Mouse (Mus musculus): ENCODE data around the gene Ccdc92b. TPM values are rescaled to one million over a fixed set of nuclear protein-coding genes. Genes with fewer than 3 reads are reported as not detected.

Gene Ccdc92b
- polyA plus RNA-seq, 1 experiment = 7.5 TPM

DNA sequence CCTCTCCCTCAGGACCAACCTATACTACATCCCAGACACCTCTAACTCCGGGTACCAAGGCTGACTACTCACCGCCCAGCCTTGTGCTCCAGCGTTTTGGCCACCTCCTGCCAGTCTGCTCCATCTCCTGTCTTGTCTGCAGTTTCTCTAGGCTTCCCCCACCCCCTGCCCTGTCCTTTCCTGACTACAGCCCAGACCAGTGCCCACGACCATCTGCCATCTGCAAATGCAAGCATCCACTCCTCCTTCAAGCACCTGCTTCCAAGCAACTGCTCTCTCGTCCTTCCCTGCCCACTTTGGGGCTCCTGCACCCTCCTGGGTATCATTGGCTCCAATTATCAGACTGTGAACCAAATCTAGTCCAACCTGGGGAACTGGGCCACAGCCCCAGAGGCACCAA, 33.0 kb upstream of the Ccdc92b start:
- TF ChIP-seq CTCF (IDR thresholded peaks at IDR 0.05; ENCODE audit: borderline replicate concordance, extremely low read depth, insufficient read depth, insufficient read length) (no peak), POLR2A (IDR thresholded peaks at IDR 0.05; ENCODE audit: borderline replicate concordance, extremely low read depth, insufficient read depth, insufficient read length, poor library complexity, severe bottlenecking) (no peak)
- no peak for DNase-seq (ENCODE audit: low read depth)

DNA sequence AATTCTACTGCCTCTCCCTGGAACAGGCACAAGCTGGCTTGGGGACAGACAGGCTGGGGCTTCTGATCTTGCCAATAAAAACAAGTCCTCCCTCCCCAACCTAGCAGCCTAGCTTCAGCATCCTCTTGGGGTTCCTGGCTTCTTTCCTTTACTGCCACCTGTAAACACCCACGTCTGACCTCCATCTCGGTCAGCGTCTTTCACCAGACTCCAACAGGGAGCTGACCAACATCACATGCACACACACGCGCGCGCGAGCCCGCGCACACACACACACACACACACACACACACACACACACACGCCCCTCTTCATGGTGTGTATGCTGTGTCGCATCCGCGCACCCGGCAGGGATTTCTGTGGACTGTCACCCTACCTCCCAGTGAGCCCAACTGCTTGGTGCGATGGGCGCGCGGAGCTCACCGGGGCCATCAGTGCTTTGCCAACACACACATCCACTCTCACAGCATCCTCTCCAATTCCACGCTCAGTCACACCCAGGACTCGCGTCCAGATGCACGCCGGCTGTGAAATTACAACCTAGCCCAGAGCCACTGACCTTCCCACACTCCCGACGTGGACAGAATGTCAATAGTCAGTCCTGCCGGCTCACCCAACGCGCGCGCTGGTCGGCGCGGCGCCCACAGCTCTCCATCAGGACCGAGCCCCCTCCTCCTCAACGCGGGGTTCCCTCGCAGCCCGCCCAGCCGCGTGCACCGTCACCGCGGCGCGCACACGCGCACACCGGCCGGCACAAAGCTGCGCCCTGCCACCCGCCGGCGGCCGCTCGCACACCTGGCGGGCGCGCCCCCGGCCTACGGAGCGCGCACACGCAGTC, 29.8 kb upstream of the Ccdc92b start:
- TF ChIP-seq CTCF (IDR thresholded peaks at IDR 0.05; ENCODE audit: borderline replicate concordance, extremely low read depth, insufficient read depth, insufficient read length) (no peak), POLR2A (IDR thresholded peaks at IDR 0.05; ENCODE audit: borderline replicate concordance, extremely low read depth, insufficient read depth, insufficient read length, poor library complexity, severe bottlenecking) (peak; percentile 66)
- DNase-seq (ENCODE audit: low read depth) = peak; percentile 89

DNA sequence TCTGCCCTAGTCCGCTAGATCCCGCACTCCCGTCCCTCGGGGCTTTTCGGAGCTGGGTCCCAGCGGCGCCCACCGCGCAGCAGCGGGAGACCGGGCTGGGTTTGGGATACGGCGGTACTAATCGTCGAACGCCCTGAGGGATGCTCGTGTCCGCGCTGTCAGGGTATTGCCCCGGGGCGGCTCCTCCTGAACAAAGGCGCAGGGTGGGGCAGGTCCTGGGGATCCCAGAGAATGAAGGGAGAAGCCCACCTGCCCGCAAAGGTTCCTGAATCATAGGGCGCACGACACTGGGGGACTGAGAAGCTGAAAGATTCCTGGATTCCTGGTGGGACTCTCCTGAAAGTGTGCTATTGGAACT, 29.2 kb upstream of the Ccdc92b start:
- TF ChIP-seq POLR2A (IDR thresholded peaks at IDR 0.05; ENCODE audit: borderline replicate concordance, extremely low read depth, insufficient read depth, insufficient read length, poor library complexity, severe bottlenecking) = no peak
- TF ChIP-seq CTCF (IDR thresholded peaks at IDR 0.05; ENCODE audit: borderline replicate concordance, extremely low read depth, insufficient read depth, insufficient read length) = no peak

DNA sequence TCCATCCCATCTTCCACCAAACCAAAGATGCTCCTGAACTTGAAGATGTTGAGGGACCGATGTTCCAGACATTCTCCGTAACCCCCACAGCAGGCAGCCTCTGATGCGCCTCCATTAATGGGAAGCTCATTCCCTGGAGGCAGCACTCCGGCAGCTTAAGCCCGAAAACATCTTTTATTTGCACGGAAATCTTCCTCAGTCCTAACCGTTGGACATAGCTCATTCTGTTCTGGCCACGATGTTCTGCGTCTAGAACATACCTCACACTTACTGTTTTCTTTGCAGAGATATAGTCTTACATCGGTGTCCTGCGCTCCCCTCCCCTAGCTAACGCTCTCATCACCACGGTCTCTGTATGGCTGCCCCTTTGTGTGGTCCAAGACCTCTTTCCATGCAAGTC, 28.7 kb upstream of the Ccdc92b start:
- peak; percentile 35 for DNase-seq (ENCODE audit: low read depth)
- no peak for TF ChIP-seq POLR2A (IDR thresholded peaks at IDR 0.05; ENCODE audit: borderline replicate concordance, extremely low read depth, insufficient read depth, insufficient read length, poor library complexity, severe bottlenecking)
- TF ChIP-seq CTCF (IDR thresholded peaks at IDR 0.05; ENCODE audit: borderline replicate concordance, extremely low read depth, insufficient read depth, insufficient read length) = no peak

More for the DNA sequence above, 29.2 kb upstream of the Ccdc92b start:
- no peak for DNase-seq (ENCODE audit: low read depth)

DNA sequence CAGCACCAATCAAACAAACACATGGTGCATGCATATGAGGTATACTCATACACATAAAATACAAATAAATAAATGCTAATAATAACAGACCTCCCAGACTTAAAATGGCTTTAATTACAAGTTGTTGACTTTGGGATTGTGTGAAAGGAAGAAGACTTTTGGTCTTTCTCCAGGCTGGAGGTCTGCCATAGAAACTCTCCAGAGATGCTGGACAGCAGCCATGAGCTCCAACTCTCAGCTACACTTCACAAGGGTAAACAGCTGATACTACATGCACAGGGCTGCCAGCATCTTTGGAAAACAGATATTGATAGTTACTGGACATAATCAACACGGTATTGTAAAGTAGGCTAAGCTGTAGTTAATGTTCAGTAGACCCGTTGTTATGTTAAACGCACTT, 27.2 kb upstream of the Ccdc92b start:
- TF ChIP-seq CTCF (IDR thresholded peaks at IDR 0.05; ENCODE audit: borderline replicate concordance, extremely low read depth, insufficient read depth, insufficient read length) = no peak
- TF ChIP-seq POLR2A (IDR thresholded peaks at IDR 0.05; ENCODE audit: borderline replicate concordance, extremely low read depth, insufficient read depth, insufficient read length, poor library complexity, severe bottlenecking) = no peak
- DNase-seq (ENCODE audit: low read depth) = no peak

DNA sequence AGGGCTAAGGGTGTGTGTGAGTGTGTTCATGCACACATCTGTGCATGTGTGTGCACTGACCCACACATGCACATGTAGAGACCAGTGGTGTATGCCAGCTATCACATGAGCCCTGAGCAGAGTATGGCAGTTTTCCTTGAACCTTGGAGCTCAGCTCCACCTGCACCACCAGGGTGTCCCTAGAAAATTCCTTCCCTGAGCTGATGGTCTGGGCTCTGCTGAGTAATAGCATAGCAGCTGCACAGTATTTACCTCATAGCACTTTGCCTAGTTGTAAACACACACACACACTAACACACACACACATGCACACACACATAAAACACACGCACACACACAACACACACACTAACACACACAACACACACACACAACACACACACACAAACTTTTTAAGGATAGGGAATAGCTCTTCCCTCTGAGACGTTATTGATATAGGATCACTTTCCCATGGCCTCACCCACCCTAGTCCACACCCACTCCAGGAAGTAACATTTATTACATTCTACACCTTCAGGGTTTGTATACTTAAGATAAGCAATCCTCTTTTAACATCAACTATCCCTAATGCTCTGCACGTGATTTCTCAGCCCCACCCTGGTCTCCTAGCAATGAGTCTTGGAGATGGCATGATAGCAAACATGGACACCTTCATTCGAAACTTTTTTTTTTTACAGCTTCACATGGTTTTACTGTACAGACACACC, 22.0 kb upstream of the Ccdc92b start:
- DNase-seq (ENCODE audit: low read depth) = no peak
- no peak for TF ChIP-seq POLR2A (IDR thresholded peaks at IDR 0.05; ENCODE audit: borderline replicate concordance, extremely low read depth, insufficient read depth, insufficient read length, poor library complexity, severe bottlenecking)
- TF ChIP-seq CTCF (IDR thresholded peaks at IDR 0.05; ENCODE audit: borderline replicate concordance, extremely low read depth, insufficient read depth, insufficient read length) = no peak

DNA sequence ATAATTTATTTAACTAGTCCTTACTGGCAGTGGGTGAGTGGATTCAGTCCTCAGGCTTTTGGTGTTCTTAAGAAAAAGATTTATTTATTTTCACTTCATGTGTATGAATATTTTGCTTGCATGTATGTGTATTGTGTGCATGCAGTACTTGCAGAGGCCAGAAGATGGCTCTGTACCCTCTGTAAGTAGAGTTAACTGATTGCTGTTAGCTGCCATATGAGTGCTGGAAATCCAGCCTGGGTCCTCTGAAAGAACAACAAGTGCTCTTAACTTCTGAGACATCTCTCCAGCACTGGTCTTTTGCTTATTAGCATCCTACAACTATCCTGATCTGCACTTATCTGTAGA, 21.4 kb upstream of the Ccdc92b start:
- DNase-seq (ENCODE audit: low read depth) = no peak
- no peak for TF ChIP-seq CTCF (IDR thresholded peaks at IDR 0.05; ENCODE audit: borderline replicate concordance, extremely low read depth, insufficient read depth, insufficient read length)
- TF ChIP-seq POLR2A (IDR thresholded peaks at IDR 0.05; ENCODE audit: borderline replicate concordance, extremely low read depth, insufficient read depth, insufficient read length, poor library complexity, severe bottlenecking) = no peak

DNA sequence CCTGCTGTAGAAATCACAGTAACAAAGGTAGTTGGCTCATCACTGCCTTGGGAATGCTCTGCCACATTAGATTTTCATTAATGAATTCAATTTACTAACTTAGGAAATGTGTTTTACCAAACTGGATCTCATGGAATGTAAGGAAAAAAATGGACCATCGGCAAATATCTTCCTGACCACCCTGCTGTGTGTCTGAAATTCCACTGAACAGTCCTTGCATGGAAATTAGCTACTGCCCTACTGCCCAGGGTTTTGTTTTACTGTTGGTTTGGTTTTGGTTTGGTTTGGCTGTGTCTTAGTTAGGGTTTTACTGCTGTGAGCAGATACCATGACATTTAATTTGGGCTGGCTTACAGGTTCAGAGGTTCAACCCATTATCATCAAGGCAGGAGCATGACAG, 17.1 kb upstream of the Ccdc92b start:
- TF ChIP-seq CTCF (IDR thresholded peaks at IDR 0.05; ENCODE audit: borderline replicate concordance, extremely low read depth, insufficient read depth, insufficient read length) (no peak), POLR2A (IDR thresholded peaks at IDR 0.05; ENCODE audit: borderline replicate concordance, extremely low read depth, insufficient read depth, insufficient read length, poor library complexity, severe bottlenecking) (no peak)
- DNase-seq (ENCODE audit: low read depth) = no peak

DNA sequence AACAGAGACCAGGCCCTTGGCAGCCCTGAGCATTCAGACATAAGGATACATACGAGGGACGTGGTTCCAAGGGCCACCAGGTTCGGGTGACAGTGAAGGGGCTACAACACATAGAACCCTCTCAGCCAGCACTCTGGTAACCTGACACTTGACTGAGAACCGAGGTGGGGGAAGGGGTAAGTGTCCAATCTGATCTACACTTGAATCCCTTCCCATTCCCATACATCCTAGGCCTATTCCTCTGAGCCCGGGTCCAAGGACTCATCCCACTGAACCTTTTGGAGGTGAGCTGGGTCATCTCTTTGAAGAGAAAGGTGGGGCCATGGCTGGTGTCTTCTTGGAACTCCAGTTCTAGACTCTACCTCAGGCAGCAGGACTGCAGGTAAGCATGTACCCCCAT, 9.3 kb upstream of the Ccdc92b start:
- DNase-seq (ENCODE audit: low read depth) = no peak
- TF ChIP-seq CTCF (IDR thresholded peaks at IDR 0.05; ENCODE audit: borderline replicate concordance, extremely low read depth, insufficient read depth, insufficient read length) (no peak), POLR2A (IDR thresholded peaks at IDR 0.05; ENCODE audit: borderline replicate concordance, extremely low read depth, insufficient read depth, insufficient read length, poor library complexity, severe bottlenecking) (no peak)

DNA sequence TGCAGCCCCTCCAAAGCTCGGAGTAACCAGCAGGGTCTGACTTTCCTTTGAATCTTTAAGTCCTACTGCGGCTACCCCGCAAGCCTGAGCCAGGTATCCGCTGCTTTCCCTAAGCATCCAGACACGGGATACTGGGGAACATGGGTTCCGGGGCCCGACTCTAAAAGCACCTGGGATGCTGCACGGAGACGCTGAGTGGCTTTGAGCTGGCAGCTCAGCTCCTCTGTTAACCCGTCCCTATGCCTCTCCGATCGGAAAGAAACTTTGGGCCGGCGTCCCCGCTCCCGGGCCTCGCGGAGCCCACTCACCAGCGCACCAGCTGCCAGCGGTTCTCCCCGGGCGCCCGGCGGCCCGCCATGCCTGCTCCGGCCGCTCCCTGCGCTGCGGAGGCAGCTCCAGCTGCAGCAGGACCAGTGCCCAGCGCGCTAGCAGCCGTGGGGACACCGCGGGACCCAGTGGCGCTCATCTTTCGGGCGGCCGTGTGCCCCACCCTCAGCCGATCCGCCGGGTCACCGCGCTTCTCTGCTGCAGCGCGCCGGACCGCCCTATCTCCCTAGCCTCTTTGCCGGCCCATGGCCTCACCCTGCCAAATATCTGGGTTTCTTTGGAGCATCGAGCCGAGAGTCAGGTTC, 8.7 kb upstream of the Ccdc92b start, which contains the start of gene Rap1gap2:
Gene Rap1gap2 (minus strand): TSS at position 371 of the 632 bp plus-strand sequence.
- no peak for TF ChIP-seq CTCF (IDR thresholded peaks at IDR 0.05; ENCODE audit: borderline replicate concordance, extremely low read depth, insufficient read depth, insufficient read length)
- TF ChIP-seq POLR2A (IDR thresholded peaks at IDR 0.05; ENCODE audit: borderline replicate concordance, extremely low read depth, insufficient read depth, insufficient read length, poor library complexity, severe bottlenecking) = no peak
- peak; percentile 31 for DNase-seq (ENCODE audit: low read depth)

DNA sequence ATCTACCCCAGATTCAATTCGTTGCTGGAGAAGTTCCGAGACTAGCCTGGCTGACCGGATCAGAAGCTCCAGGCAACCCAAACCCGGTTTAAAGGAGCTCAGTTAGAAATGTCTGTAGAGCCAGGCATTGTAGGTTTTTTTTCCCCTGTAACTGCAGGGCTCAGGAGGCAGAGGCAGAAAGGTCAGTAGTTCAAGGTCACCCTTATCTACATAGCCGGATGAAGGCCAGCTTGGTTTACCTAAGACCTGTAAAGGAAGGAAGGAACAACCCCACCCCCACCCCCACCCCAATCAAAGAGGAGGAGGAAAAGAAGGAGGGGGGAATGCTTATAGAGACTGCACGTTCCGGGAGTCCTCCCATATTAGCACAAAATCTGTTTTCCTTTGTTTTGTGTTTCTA, 8.0 kb upstream of the Ccdc92b start:
- DNase-seq (ENCODE audit: low read depth) = no peak
- TF ChIP-seq CTCF (IDR thresholded peaks at IDR 0.05; ENCODE audit: borderline replicate concordance, extremely low read depth, insufficient read depth, insufficient read length) (no peak), POLR2A (IDR thresholded peaks at IDR 0.05; ENCODE audit: borderline replicate concordance, extremely low read depth, insufficient read depth, insufficient read length, poor library complexity, severe bottlenecking) (no peak)
